Mouse (Mus musculus) common myeloid progenitor, adult 5-6 weeks (primary cell): ENCODE measurements around the gene CN725425. TPM values are rescaled to one million over a fixed set of nuclear protein-coding genes. Genes with fewer than 3 reads are reported as not detected.
A peak's percentile ranks its signal among the peaks of the same experiment; 100 is the strongest.

Experiments
- ATAC-seq: replicated peaks from 2 replicates; pipeline ENCODE4 v1.8.0; 2016; ENCODE audit warnings: low read depth, mild to moderate bottlenecking, moderate TSS enrichment, inconsistent platforms; ENCODE audit not compliant: poor library complexity, severe bottlenecking
- total RNA-seq: library from RNA; stranded (forward); fragments of 200-1000, 187-1606 nt; gene quantifications from 2 replicates; pipeline ENCODE4 v1.2.3, GENCODE M21; 2017

The CN725425 gene
- total RNA-seq = not detected in 2 replicates

DNA sequence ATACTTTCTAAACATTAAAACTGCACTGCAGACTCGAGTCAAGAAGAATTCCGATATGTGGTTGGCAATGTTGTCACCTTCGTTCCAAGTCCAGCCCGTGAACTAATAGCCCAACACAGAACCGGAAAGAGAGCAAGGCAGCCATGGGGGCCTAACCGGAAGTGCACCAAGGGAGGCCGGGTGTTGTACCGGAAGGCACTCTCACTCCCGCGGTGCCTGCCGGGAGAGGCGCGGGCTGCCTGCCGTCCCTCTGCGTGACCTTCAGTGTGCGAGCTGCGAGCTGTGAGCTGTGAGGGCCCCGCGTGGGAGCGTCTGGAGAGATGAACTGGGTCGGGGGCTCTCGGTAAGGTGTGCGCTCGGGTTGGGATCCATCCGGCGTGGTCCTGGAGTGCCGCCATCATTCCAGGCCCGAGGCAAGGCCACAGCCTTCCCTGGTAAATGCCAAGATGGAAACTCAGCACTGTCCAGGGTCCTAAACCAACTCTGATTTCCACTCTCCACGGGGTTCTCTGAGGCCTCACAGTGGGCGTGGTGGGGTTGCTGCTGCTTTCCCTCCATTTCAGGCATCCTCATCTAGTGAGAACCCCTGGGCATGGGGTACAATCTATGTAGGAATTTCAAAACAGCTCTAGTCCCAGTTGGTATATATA is at the start of gene CN725425:
TSS of gene CN725425 (plus strand) at position 239 of the 650 bp plus-strand sequence.
- no peak for ATAC-seq

GRCm38 (mm10) chr15:91152592-91152991 is 46.7 kb upstream of the CN725425 start:
- no peak for ATAC-seq

GRCm38 (mm10) chr15:91153311-91153710 is 46.0 kb upstream of the CN725425 start:
- no peak for ATAC-seq

- ATAC-seq = no peak
These were observed 38.1 kb upstream of the CN725425 start for GRCm38 (mm10) chr15:91161153-91161552.

GRCm38 (mm10) chr15:91163454-91163853 is 35.8 kb upstream of the CN725425 start:
- no peak for ATAC-seq

- ATAC-seq = peak; percentile 76
These were observed 34.3 kb upstream of the CN725425 start for GRCm38 (mm10) chr15:91165021-91165420.

- peak; percentile 82 for ATAC-seq
These were observed 31.3 kb upstream of the CN725425 start for GRCm38 (mm10) chr15:91167850-91168562.

DNA sequence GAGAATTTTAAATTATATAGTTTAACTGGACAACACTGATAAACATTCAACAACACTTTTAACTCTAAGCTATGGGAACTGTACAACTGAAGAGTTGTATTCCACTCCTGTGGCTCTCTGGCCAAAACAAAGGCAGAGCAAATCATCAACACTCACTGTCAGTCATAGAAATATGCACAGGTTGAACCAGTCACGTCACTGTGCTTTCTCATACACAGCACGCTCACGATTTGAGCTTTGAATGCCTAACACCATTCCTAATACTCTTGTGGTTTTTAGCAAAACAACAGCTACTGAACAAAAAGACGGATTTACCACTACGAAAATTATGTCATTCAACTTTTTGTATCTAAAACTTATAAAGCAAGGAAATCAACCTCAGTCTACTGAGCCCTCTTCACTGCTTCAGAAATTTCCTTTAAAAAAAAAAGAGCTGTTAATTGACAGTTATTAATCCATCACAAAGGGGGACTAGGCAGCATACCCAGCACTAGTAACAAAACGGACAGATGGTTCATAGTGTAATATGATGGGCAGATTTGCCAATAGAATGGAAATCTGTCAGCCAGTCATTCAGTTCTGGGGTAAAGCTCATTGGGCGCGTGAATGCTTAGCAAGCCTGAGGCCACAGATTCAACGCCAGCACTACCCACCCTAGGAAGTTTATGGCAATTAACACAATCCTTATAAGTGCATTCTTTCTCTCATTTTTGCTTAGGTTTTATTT is 28.5 kb upstream of the CN725425 start:
- no peak for ATAC-seq

DNA sequence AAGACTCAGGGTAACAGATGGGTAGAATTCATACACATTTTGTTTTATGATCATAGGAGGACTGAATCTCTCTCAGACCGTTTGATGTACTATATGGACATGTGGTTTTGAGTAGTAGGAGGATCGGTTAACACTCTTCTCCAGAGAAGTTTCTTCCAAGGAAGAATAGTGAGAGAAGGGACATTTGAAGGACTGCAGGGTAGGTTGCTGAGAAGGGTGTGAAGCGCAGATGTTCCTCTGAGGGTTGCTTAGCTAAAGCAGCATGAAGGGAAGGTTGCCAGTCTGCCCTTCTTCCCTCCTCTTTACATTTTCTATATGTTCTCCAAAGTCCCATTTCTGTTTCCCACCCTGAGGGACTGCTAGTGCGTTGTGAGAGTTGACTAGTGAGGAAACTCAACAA is 28.0 kb upstream of the CN725425 start:
- ATAC-seq = no peak

DNA sequence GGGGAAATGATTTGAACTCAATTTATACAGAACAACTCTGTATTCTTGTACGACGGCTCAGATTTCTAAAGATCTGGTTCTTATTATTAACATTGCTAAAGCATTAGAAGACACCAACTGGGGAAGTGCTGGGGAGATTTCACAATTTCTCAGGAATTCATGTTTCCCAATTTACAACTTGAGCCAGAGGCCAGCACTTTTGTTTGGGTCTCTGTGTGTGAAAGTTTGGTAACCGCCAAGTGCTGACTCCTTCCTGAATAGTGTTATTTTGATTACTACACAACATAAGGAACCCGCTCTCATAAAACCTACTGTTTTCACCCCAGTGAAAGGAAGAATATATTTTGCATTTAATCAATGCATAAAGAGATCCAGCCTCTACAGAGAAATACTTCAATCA is 27.1 kb upstream of the CN725425 start:
- peak; percentile 48 for ATAC-seq

GRCm38 (mm10) chr15:91178656-91179314 is 20.5 kb upstream of the CN725425 start:
- ATAC-seq = peak; percentile 81

DNA sequence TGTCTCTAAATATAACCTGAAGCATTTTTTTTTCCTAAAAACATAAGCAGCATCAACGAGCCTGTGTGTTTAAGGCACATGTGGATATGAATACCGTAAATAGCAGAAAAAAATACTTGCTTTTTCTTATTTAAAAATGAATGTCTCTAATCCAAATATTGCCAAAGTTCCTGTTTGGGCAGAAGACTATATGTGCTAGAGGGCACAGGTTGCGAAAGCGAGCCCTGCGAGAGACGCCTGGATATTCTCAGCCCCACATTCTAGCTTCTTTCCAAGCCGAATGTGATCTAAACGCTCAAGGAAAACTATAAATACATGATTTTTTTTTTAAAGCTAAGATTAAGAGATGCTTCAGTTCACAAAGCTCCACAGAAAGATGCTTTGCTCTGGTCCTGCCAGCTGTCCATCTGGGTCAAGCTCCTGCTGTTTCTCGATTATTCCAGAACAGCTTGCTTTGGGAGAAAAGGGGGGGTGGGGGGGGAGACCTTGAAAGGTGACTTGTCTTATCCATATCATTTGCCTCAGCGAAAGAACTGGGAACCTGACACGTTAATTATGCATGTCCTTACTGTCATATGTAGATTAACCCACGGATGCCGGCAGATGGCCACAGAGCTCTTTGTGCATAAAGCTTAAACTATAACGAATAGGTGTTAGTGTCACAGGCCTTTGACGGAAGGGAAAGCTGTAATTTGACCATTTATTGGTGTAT is 19.2 kb upstream of the CN725425 start:
- no peak for ATAC-seq

- no peak for ATAC-seq
These were observed 12.9 kb upstream of the CN725425 start for GRCm38 (mm10) chr15:91186358-91186757.

DNA sequence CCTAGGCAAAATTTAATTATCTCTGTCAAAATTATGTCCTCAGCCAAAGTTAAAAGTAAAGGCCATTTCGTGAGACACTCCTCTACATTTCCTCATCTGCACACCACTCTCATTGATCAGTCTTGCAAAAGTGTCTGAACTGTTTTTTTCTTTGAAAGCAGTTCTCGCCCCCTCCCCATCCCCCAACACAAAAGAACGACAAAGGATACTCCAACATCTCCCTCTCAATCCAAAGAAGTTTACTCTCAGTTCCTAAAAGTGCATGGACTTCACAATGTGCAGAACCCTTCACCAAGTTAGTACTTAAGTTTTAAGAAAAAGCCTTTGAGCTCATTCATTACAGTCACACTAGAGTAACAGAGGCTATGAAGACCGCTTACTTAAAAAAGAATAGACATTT is 9.3 kb upstream of the CN725425 start:
- ATAC-seq = no peak

GRCm38 (mm10) chr15:91190519-91191207 is 8.6 kb upstream of the CN725425 start:
- ATAC-seq = no peak

DNA sequence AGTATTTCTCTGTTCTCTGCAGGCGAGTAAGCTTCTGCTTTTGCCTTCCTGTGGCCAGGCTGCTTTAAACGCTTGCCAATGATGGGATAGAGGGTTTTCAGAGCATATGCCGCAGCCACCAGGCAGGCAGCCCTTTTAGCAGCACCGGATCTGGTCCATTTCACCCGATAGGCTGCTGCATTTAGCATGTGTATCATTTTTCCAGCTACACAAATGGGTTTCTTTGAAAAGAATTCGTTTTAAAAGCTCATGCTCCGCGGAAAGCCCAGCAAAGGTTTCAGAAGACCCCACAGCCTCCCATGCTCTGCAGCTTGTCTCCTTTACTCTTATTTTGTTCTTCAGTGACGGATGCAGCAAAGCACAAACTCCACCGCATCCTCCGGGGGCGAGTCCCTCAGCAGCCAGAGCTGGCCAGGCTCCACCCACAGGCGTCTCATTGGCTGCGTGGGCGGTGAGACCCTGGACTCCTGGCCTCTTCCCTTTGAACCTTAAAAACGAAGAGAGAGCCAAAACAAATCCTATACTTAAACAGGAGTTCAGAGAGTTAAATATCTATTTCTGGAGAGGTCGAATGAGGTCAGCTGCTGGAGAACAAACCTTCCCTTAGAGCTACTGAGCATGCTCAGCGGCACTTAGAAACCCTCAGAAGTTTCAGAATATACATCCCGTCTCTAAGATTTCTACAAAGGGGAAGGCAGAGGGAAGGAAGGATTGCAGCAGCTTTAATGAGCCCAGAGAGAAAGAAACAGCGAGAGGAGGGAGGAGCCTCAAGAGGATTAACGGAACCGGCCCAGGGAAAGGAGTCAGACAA is 7.7 kb upstream of the CN725425 start, which contains the start of gene Abcd2:
TSS of gene Abcd2 (minus strand) at position 388 of the 811 bp plus-strand sequence.
- peak; percentile 89 for ATAC-seq

DNA sequence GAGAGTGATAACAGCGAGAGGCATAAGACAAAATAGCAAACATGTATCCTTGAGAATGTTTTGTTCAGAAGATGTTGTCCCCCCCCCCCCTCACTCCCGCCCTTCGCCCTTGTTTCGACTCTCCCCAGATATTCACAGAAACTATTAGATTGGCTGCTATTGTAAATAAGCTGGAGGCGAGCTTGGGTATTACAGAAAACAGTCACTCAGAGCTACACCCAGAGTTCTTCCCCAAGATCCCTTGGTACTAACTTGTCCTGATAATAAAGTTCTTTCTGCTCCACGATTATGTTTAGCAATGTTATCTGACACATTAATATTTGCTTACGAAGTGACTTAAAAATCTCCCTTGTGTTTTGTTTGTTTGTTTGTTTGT is 7.1 kb upstream of the CN725425 start:
- ATAC-seq = peak; percentile 5; the same call in 1 of the 2 replicates

- ATAC-seq = no peak
These were observed 1.5 kb downstream of the CN725425 start for GRCm38 (mm10) chr15:91200833-91201232.
